Mouse (Mus musculus): ENCODE data around the gene Hvcn1.
"Not testable (repeated sequence)": the region's sequence is repeated elsewhere in the genome, so short reads cannot be mapped to it uniquely, and the experiment has no call there.

Gene Hvcn1

DNA sequence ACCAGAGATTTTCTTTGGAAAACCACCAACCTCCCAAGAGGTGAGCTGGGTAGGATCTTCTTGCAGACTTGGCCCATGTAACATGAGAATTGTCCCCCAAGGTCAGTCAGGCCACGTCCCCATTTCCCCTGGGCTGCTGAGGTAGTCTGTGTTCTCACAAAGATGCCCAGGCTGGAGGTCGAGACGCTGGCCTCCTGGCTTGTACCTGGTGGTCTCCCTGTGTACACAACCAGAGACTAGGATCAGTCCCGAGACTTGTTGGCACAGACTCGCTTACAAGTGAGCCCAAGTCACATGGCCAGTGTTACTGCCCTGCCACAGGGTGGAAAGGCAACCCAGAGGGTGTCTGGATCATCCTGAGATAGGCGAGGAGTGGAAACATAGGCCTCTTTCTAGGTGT, 4.7 kb upstream of the Hvcn1 start:
- DNase-seq (ENCODE audit: low spot score in 2 of 2) = no peak

DNA sequence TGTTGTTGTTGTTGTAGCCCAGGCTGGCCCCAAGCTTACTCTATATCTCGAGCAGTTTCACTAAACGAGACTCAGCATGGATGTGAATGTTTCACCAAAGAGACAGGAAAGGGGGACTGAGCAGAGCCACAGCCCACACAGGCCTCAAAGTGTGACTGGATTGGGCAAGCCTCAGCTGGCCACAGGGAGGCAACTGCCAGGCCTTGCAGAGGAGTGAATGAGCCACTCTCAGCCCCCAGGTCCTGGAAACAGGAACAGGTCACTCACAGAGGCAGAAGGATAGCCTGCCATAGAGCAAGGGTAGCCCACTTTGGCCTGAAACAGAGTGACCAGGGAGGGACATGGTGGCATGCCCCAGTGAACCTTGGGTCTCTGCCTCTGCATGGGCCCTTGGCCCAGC, 2.4 kb upstream of the Hvcn1 start:
- no peak for DNase-seq (ENCODE audit: low spot score in 2 of 2)

DNA sequence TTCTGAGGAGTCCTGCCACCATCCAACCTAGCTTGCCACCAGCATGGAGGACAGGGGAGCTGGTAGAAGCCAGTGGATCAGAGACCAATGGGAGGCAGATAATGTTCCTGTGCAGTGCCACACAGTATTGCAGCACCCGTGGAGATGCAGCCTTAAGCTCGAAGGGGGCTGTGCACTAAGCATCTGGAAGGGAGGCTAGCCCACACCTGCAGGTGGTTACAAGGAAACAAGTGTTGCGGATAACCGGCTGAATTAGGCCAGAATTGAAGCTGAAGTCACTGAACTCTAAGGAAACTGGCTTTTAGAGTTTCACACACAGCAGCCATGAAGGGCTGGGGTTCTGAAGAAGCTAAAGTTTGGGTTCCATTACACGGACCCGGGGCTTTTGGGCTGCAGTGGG, 2.3 kb downstream of the Hvcn1 start:
- DNase-seq (ENCODE audit: low spot score in 2 of 2) = no peak

DNA sequence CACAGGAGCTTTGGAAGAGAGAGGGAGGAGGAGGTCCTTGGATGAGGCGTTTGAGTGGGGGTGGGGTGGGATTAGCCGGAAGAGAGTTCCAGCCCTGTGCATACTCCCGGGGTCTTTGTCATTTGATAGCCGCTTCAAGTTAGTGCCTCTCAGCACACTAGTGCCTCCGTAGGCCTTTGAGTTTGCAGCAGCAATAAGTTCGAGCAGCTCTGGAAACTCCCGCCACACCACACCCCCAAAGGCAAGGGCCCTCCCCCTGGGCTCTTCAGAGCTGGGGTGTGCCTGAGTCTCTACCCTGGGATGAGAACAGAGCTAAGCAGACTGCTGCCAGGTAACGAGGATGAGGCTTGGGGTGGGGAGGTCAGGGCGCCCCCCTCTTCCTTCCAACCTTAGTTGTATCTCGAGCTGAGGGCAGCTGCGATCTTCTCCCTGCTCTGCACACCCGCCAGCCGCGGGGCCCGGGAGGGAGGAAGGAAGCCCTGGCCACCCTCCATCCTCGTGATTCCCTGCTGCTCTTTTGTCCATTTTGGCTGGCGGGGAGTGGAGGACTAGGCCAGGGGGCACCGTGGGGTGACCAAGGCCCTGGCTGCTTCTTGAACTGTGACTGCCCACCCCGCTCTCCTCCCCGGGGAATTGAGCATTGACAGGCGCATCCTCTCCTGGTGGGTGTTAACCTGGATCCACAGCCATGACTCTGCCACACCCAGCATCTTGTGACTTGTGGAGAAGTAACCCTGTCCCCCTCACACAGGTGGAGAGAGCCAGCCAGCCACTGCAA, 3.2 kb downstream of the Hvcn1 start:
- DNase-seq (ENCODE audit: low spot score in 2 of 2) = no peak

DNA sequence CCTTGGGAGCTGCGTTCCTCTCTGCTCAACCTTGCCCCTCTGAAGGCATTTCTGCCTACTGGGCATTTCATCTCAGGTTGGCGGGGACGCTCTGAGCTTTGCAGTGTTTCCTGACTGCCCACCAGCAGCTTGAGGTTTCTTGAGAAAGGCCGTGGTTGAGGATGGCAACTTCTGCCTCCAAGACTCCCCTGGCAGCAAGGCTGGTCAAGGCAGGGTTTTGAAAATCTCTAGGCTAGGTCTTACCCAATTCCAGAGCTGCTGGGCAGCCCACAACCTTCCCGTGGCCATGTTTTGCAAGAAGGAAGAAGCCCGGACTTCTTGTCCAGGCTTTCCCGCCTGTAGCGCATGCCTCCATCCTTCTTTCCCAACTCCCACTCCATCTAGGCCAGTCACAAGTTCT, 4.3 kb downstream of the Hvcn1 start:
- DNase-seq (ENCODE audit: low spot score in 2 of 2) = no peak

DNA sequence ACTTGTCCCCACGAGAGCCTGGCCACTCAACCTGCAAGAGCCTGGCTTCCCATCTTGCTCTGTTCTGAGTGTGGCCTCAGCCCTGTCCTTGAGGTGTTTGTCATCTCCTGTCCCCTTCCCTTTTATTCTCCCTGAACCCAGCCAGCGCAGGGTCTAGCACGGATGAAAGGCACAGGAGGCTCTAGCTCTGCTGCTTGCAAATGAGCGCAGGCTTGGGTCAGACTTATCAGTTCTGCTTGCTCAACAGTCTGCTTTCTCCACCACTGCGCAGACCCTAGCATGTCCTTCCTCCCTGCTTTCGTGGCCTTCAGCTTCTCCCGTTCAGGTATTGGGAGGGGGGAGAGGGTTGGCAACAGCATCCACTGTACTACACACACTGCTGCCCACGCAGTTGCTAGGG, 5.5 kb downstream of the Hvcn1 start:
- DNase-seq (ENCODE audit: low spot score in 2 of 2) = no peak

DNA sequence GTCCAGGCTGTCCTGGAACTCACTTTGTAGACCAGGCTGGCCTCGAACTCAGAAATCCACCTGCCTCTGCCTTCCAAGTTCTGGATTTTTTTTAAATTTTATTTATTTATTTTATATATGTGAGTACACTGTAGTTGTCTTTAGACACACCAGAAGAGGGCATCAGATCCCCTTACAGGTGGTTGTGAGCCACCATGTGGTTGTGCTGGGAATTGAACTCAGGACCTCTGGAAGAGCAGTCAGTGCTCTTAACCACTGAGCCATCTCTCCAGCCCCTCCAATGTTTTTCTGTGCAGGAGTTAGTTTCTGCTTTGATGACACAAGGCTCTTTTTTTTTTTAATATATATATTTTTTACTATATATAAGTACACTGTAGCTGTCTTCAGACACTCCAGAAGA, 6.2 kb downstream of the Hvcn1 start:
- DNase-seq (ENCODE audit: low spot score in 2 of 2) = not testable (repeated sequence)

DNA sequence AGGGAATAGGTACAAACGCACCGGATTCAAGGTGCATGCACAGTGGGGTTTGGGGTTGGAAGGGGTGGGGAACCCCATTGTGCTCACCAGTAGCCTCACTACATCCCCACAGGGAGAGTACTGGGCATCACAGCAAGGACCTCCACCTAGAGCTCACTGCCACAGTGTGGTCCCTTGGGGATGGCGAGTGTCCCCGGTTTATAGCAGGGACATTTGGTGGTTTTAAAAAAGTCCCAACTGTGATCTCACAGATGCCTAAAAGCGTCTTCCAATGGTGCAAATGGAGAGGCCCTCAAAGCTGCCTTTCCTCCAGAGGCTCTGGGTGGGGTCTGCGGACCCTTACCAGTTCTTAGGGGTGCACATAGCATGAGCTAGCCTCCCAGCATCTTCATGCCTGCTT, 7.3 kb downstream of the Hvcn1 start:
- DNase-seq (ENCODE audit: low spot score in 2 of 2) = no peak

DNA sequence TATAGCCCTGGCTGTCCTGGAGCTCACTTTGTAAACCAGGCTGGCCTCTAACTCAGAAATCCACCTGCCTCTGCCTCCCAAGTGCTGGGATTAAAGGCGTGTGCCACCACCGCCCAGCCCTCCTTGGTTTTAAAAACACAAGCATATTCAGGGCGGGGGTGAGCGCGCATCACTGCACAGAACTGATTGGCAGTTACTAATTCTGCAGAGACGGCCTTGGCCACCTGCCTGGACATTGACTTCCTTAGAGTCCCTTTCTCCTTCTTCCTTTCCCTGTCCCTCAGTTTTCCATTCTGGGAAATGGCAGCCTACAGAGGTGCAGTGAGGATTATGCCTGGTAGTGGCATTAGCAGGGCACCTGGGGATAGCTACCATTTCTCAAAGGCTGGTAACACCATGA, 11.0 kb downstream of the Hvcn1 start:
- no peak for DNase-seq (ENCODE audit: low spot score in 2 of 2)

DNA sequence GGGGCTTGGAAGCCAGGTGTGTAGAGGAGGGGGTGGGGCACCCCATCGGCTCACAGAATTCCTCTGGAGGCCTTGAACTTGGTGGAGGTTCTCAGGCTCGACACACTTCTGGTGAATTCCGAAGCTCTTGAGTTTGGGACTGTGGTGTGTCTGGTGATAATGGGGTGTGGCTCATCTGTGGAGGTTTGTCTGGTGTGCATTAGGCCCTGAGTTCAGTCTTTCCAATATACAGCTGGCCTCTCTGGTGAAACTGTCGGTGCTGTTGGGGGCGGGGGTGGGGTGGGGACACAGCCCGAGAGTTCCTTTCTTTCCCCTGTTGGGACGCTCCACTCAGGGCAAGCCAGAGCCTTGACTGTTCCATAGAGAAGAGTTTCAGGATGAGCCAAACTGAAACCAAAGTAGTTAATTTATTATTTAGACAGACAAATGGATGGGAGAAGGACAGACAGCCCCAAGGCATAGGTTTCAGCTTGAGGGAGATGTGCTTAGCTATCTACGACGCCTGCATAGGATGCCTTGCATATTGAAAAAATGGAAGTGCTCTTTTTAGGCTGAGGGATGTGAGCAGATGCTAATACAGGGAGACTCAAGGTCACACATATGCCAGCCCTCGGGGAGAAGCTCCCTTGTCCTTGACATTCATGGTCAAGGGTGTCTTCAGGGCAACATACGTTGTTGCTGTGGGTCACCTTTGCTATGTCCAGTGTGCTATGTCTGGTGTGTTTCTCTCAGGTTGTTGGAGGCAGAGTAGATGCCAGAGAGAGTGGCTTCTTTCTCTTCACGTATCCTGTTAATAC, 11.7 kb downstream of the Hvcn1 start:
- no peak for DNase-seq (ENCODE audit: low spot score in 2 of 2)

DNA sequence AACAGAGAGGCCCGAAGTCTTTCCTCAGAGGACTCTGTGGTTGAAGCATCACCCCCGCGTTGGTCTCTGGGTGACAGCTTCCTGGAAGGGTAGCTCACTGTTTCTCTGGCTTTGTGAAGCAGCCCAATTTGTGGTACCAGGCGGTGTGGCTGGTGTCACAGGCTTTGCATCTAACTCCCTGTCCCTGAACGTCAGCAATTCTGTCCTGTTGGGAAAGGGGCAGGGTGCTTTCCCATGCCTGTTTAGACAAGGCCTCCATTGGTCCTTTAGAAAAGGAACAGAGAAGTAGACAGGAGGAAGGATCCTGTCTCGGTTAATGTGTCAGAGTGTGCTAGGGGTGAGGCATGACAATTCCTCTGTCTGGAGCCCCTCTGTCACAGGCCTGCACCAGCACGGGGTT, 12.3 kb downstream of the Hvcn1 start:
- no peak for DNase-seq (ENCODE audit: low spot score in 2 of 2)

DNA sequence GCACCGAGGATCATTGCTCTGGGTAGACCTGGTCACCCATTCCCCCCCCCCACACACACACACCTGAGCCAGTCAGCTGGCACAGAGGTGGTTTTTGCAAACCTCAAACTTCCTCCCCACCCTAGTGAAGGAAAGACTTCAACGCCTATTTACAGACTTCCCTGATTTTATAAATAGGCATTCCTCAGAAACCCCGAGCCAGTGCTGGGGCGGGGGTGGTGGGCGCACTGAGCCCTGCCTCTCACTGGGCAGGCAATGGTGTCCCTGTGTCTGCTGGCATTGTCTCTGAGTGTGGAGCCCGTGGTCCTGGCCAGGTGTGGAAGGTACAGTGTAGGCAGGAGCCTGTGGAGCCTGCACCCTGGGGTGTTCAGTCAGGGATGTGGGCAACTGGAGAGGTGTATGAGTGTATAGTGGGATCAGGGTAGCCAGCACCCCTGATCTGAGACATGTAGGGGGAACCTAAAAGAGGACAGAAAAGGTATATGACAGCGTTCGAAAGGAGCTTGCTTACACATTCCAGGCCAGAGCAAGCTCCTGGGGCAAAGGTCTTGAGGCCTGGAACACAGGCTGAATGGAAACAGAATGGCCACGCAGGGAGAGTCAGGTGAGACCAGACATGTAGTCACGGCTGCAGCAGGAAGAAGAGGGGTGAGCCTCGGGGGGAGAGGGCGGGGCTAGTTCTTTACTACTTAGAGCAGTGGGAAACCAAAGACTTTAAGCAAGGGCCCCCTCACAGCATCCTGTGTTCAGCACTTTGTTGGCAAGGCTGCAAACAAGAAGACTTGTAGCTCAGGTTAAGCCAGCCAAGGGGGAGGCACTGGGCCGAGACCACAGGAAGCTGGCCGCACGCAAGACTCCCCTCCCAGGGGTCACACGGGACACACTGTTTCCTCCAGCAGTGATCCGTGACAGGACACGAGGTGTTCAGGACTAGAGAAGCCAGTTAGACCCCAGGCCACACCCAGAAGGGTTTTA, 13.3 kb downstream of the Hvcn1 start:
- DNase-seq (ENCODE audit: low spot score in 2 of 2) = no peak

DNA sequence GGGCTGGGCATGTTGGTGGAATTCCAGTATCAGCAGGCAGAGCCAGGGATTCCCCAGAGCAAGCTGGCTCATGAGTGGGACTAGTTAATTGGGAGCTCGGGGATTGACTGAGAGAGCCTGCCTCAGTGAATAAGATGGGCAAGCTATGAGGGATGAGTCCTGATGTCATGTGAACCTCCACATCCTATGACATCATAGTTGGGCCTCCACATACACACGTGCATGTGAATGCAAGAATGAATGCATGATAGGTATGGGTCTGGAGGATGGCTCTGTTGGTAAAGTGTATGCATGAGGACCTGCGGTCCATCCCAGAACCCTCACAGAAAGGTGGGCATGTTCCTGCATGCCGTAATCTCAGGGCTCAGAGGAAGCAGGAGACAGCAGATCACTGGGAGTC, 14.5 kb downstream of the Hvcn1 start:
- no peak for DNase-seq (ENCODE audit: low spot score in 2 of 2)

DNA sequence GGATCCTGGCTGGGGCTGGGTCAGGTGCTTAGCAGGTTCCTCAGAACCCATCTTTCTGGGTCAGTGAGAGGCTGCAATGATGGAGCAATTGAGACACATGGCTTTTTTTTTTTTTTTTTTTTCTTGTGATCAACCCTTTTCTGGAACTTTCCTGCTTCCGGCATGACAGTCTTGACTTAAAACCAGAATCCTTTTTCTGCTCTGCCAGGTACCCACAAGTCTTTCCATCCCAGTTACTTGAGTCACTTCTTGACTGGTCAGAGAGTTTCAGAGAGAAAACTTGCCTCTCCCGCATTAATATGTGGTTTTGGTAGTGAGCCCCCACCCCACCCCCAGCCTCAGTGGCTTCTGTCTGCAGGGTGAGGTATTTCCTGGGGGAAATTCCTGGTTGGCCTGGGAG, 17.7 kb downstream of the Hvcn1 start:
- no peak for DNase-seq (ENCODE audit: low spot score in 2 of 2)

DNA sequence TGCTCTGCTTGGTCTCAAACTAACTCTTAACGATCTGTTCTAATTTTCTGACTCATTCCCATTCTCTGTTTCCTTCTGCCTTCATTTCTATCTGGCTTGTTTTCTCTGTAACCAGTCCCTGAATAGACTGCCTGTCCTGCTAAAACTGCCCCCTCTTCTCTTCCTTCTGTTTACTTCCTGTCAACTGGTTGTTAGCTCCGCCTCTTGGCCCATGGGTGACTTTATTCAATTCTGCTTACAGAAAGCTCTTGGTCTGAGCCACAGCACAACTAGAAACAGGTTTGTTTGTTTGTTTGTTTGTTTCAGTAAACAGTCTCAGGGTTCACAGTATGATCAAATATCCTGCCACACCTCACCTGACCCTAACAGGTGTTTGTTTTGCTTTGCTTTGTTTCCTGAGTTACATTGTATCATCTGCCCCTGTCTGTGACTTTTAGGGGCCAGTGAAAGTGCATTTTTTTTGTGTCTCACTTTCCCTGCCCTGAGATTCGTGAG, 21.7 kb downstream of the Hvcn1 start:
- DNase-seq (ENCODE audit: low spot score in 2 of 2) = no peak

DNA sequence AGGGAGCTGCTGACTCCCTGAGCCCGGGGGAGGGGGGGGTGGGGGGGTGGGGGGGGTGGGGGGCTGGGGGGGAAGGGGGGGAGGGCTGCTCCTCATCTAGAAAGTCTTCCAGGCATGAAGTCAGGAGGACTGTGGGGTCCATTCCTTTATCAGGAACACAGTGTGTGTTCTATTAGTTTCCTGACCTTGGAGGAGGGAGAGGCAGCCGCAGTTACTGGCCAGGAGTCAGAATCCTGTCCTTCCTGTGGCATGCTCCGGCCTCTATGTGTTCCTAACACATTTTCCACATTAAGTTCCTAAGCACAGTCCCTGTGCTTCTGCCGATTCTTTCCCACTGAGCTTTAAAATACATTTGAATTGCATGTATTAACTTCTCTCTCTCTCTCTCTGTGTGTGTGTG, 22.2 kb downstream of the Hvcn1 start:
- DNase-seq (ENCODE audit: low spot score in 2 of 2) = no peak

DNA sequence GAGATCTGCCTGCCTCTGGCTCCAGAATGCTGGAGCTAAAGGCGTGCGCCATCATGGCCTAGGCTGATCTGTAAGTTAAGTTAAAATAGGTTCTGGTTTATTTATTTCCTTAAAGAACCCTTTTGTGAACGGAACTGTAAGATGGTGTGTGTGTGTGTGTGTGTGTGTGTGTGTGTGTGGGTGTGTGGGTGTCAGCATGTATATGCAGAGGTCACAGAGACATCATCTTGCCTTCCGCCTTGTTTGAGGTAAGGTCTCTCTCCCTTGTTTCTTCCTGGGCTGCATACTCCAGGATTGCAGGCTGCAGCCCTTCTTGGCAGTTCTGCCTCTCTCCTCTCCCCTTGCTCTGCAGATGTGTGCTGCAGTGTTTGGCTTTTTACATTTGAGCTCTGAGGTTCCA, 24.2 kb downstream of the Hvcn1 start:
- no peak for DNase-seq (ENCODE audit: low spot score in 2 of 2)

DNA sequence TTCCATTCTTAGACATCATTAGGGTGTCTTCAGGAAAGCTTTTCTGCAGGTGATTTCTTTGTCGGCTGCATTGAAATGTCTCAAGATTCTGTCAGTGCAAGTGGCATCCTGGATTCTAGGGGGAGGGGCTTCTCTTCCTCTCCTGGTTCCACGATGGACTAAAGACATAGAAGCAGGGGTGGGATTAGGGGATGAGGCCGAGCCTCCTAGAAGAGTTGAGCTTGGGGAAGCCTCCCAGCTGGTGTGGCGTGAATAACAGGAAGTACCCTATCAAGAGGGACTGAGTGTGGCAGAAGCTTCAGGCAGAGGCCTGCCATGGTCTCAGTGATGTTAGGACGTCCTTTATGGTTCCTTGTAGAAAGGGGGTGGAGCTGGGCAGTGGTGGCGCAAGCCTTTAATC, 24.8 kb downstream of the Hvcn1 start:
- no peak for DNase-seq (ENCODE audit: low spot score in 2 of 2)

DNA sequence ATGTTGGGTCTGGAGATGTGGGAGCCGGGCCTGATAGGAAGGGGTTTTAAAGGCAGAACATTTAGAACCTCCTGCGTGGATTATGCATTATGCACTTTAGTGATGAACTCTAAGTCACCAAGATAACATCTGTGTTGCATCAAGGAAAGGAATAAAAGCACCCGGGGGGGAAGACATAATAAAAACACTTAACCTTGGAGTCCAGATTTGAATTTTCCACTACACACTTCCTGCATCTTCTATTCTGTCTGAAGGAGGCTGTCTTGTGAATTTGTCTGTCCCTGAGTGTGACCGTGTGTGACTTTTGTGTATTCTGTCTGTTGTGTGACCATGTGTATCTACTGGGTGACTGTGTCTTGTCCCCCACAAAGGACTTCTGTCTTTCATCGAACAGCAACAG, 25.4 kb downstream of the Hvcn1 start:
- no peak for DNase-seq (ENCODE audit: low spot score in 2 of 2)

DNA sequence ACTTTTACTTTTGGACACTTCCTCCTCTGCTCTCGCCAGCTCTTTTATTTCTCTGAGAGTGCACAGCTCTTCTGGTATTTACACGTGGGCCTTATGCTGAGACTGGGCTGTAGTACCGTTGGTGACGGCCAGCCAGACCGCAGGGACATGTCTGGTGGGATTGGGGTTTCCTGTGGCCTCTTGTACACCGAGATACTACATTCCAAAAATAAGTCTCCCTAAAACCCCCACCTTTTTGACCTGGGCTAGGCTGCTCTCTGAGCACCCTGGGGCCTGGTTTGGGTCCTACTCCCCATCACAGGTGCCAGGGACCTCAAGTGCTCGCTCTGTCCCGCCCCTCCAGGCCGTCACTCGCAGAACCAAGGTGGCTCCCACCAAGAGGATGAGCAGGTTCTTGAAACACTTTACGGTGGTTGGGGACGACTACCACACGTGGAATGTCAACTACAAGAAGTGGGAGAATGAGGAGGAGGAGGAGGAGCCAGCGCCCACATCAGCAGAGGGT, 26.5 kb downstream of the Hvcn1 start:
- DNase-seq (ENCODE audit: low spot score in 2 of 2) = no peak

DNA sequence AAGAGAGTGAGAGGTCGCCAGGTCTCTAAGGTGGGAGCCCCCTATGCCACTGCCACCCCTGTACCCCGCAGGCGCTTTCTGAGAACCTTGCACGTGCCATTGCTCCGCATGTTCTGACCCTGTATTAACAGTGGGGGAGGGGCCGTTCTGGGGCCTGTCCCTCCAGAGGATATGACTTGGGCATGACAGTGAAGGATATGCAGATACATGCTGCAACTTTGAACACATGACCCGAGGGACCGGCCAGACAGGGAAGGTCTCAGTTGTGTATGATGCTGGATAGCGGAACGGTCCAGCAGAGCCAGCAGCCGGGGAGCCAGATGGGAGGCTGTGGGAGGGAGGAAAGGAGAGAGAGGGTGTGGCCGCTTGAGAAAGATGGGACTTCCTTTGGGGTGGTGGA, 27.1 kb downstream of the Hvcn1 start:
- no peak for DNase-seq (ENCODE audit: low spot score in 2 of 2)

All from frontal cortex, postnatal 25 days (tissue).